Mouse (Mus musculus) limb, embryonic 11.5 days (tissue): ENCODE data around the gene Zswim7. TPM values are rescaled to one million over a fixed set of nuclear protein-coding genes. Genes with fewer than 3 reads are reported as not detected.

Experiments
- ATAC-seq: fragments of 200-750 bp; cut with Nextera tagmentation; 2 replicates; pipeline ENCODE4 v1.8.0; 2017; ENCODE audit warnings: low read depth; ENCODE audit not compliant: insufficient number of reproducible peaks, low FRiP score, low TSS enrichment
- DNase-seq: peaks from one replicate; pipeline ENCODE4 v3.0.0-alpha.2; 2015; ENCODE audit warnings: low spot score
- H3K27ac ChIP-seq: fragments of 300-500 bp; sonication (generic); replicated peaks from 2 replicates; pipeline ENCODE4 v1.5.1; 2014; ENCODE audit warnings: low read depth, mild to moderate bottlenecking, low read length
- H3K27me3 ChIP-seq: fragments of 300-500 bp; sonication (generic); 2 replicates; pipeline ENCODE4 v1.6.1; 2014; ENCODE audit warnings: mild to moderate bottlenecking, low read length, mixed read lengths; ENCODE audit not compliant: control insufficient read depth, insufficient read depth
- H3K36me3 ChIP-seq: fragments of 300-500 bp; sonication (generic); 2 replicates; pipeline ENCODE4 v1.6.1; 2014; ENCODE audit warnings: mild to moderate bottlenecking, low read length, moderate library complexity, mixed read lengths; ENCODE audit not compliant: control insufficient read depth, insufficient read depth
- H3K4me1 ChIP-seq: fragments of 300-500 bp; sonication (generic); 2 replicates; pipeline ENCODE4 v1.6.1; 2014; ENCODE audit warnings: low read length, mixed read lengths; ENCODE audit not compliant: control insufficient read depth, insufficient read depth
- H3K4me2 ChIP-seq: fragments of 300-500 bp; sonication (generic); 2 replicates; pipeline ENCODE4 v1.6.1; 2014; ENCODE audit warnings: low read depth, mild to moderate bottlenecking, moderate library complexity; ENCODE audit not compliant: severe bottlenecking
- H3K4me3 ChIP-seq: fragments of 300-500 bp; sonication (generic); 2 replicates; pipeline ENCODE4 v1.5.1; 2014; ENCODE audit warnings: low read depth, low read length
- H3K9ac ChIP-seq: fragments of 300-500 bp; sonication (generic); 2 replicates; pipeline ENCODE4 v1.6.1; 2014; ENCODE audit warnings: mild to moderate bottlenecking, low read length
- H3K9me3 ChIP-seq: fragments of 300-500 bp; sonication (generic); 2 replicates; pipeline ENCODE4 v1.6.1; 2016; ENCODE audit warnings: low read length; ENCODE audit not compliant: control insufficient read depth
- WGBS: fragments of 180-500 bp; shearing (Covaris S2); extraction: QIAGEN DNeasy Blood & Tissue Kit; methylation state at CpG from one replicate; pipeline ENCODE4 v1.1.7; 2014; 5-methylcytosine and 5-hydroxymethylcytosine counted together
- polyA plus RNA-seq: library from polyadenylated mRNA; unstranded; fragments of >200 nt; fragmentation: Nextera tagmentation; extraction: Ambion mirVana; gene quantifications from 2 replicates; pipeline ENCODE4 v1.2.1, GENCODE M21; 2014

The Zswim7 gene
- polyA plus RNA-seq, 1 experiment from 2014 or later: 20.2 TPM

- Histone ChIP-seq H3K9me3 (no peaks in the 10 kb centered on the region), H3K4me1 (no peaks in the 10 kb centered on the region), H3K4me3 (no peak overlapping the region), H3K27me3 (no peaks in the 10 kb centered on the region), H3K36me3 (no peaks in the 10 kb centered on the region), H3K27ac (no peak overlapping the region), H3K4me2 (no peak overlapping the region), H3K9ac (no peak overlapping the region)
- WGBS: 77% methylated on average over 8 of the region's 8 CpGs
- no peak for DNase-seq
- no peak for ATAC-seq
Observed at GRCm38 (mm10) chr11:62268381-62268780, 12.8 kb downstream of the Zswim7 start.

- Histone ChIP-seq H3K36me3 (no peaks in the 10 kb centered on the region), H3K4me1 (no peaks in the 10 kb centered on the region), H3K4me3 (no peak overlapping the region), H3K9ac (no peak overlapping the region), H3K4me2 (no peak overlapping the region), H3K27me3 (no peaks in the 10 kb centered on the region), H3K27ac (no peak overlapping the region), H3K9me3 (no peaks in the 10 kb centered on the region)
- ATAC-seq: no peak
- DNase-seq: no peak
- 84% methylated on average over 17 of the region's 17 CpGs for WGBS
Observed at GRCm38 (mm10) chr11:62266466-62267214, 14.5 kb downstream of the Zswim7 start.

- Histone ChIP-seq H3K27ac (no peak overlapping the region), H3K36me3 (no peaks in the 10 kb centered on the region), H3K9me3 (no peaks in the 10 kb centered on the region), H3K4me3 (no peak overlapping the region), H3K4me1 (0 out of 2 replicates have a peak, but pooled peaks cover 2% of the 10 kb centered on the region), H3K9ac (no peak overlapping the region), H3K4me2 (no peak overlapping the region), H3K27me3 (no peaks in the 10 kb centered on the region)
- WGBS: 88% methylated on average over 7 of the region's 7 CpGs
- ATAC-seq: no peak
- no peak for DNase-seq
Observed at GRCm38 (mm10) chr11:62265642-62266041, 15.5 kb downstream of the Zswim7 start.

GRCm38 (mm10) chr11:62264018-62264417 lies 17.2 kb downstream of the Zswim7 start:
- DNase-seq (no peak), ATAC-seq (no peak)
- Histone ChIP-seq H3K27me3 (no peaks in the 10 kb centered on the region), H3K4me3 (no peak overlapping the region), H3K36me3 (no peaks in the 10 kb centered on the region), H3K9ac (no peak overlapping the region), H3K9me3 (no peaks in the 10 kb centered on the region), H3K27ac (no peak overlapping the region), H3K4me1 (0 out of 2 replicates have a peak, but pooled peaks cover 7% of the 10 kb centered on the region), H3K4me2 (no peak overlapping the region)
- WGBS: 63% methylated on average over 7 of the region's 7 CpGs

GRCm38 (mm10) chr11:62263599-62263998 lies 17.6 kb downstream of the Zswim7 start:
- no peak overlapping the region for H3K27ac ChIP-seq
- 81% methylated on average over 7 of the region's 7 CpGs for WGBS
- no peak overlapping the region for H3K4me2 ChIP-seq
- no peaks in the 10 kb centered on the region for H3K9me3 ChIP-seq
- no peaks in the 10 kb centered on the region for H3K27me3 ChIP-seq
- no peak overlapping the region for H3K9ac ChIP-seq
- no peaks in the 10 kb centered on the region for H3K36me3 ChIP-seq
- ATAC-seq (no peak), DNase-seq (no peak)
- no peak overlapping the region for H3K4me3 ChIP-seq
- H3K4me1 ChIP-seq: 0 out of 2 replicates have a peak, but pooled peaks cover 8% of the 10 kb centered on the region

GRCm38 (mm10) chr11:62259214-62259613 lies 22.0 kb downstream of the Zswim7 start:
- Histone ChIP-seq H3K9me3 (no peaks in the 10 kb centered on the region), H3K27me3 (no peaks in the 10 kb centered on the region), H3K4me3 (no peak overlapping the region), H3K27ac (no peak overlapping the region), H3K4me1 (peaks cover 16% of the 10 kb centered on the region; the same call in 1 of the 2 replicates), H3K4me2 (no peak overlapping the region), H3K9ac (no peak overlapping the region), H3K36me3 (no peaks in the 10 kb centered on the region)
- ATAC-seq: no peak
- WGBS: 38% methylated on average over 5 of the region's 5 CpGs
- DNase-seq: no peak

GRCm38 (mm10) chr11:62253380-62253779 lies 27.8 kb downstream of the Zswim7 start:
- Histone ChIP-seq H3K27ac (no peak overlapping the region), H3K4me2 (no peak overlapping the region), H3K36me3 (no peaks in the 10 kb centered on the region), H3K27me3 (peaks cover 5% of the 10 kb centered on the region; the same call in 1 of the 2 replicates), H3K4me1 (peaks cover 29% of the 10 kb centered on the region), H3K4me3 (no peak overlapping the region), H3K9ac (no peak overlapping the region), H3K9me3 (no peaks in the 10 kb centered on the region)
- ATAC-seq (no peak), DNase-seq (no peak)
- WGBS: 80% methylated on average over 5 of the region's 5 CpGs

GRCm38 (mm10) chr11:62251047-62251446 lies 30.1 kb downstream of the Zswim7 start:
- no peak overlapping the region for H3K9ac ChIP-seq
- ATAC-seq (peak; percentile 69), DNase-seq (peak; percentile 74)
- peaks cover 21% of the 10 kb centered on the region for H3K4me1 ChIP-seq
- H3K4me2 ChIP-seq: peak overlapping the region; percentile 99
- H3K4me3 ChIP-seq: 0 out of 2 replicates have a peak overlapping the region, but pooled peaks have one; percentile 5
- H3K9me3 ChIP-seq: no peaks in the 10 kb centered on the region
- WGBS: 13% methylated on average over 11 of the region's 11 CpGs
- peak overlapping the region; percentile 67; the same call in 1 of the 2 replicates for H3K27ac ChIP-seq
- peaks cover 5% of the 10 kb centered on the region; the same call in 1 of the 2 replicates for H3K27me3 ChIP-seq
- H3K36me3 ChIP-seq: no peaks in the 10 kb centered on the region
